Mouse (Mus musculus) gastrocnemius, postnatal 25 days (tissue): ENCODE measurements around the gene Srsf2. TPM values are rescaled to one million over a fixed set of nuclear protein-coding genes. Genes with fewer than 3 reads are reported as not detected.
"Not testable (repeated sequence)": the region's sequence is repeated elsewhere in the genome, so short reads cannot be mapped to it uniquely, and the experiment has no call there.

Experiments
- DNase-seq: peaks from one replicate; pipeline ENCODE4 v3.0.0; 2022
- long read RNA-seq, 2 experiments: library from polyadenylated mRNA; stranded (forward); transcript quantifications; one replicate each; pipeline ENCODE4 v2.0.0; 2021
- total RNA-seq, 2 experiments: library from RNA; stranded (reverse); gene quantifications; 1 replicate in 1 of 2; 2 replicates in 1 of 2; pipeline ENCODE4 v1.2.3; 2021

Srsf2 gene
- 10 to 100 TPM; 61.7 to 65.2 TPM for total RNA-seq
- long read RNA-seq, experiment 1, transcript Srsf2-203 (2 exons, 1,814 nt) = minor isoform, 5 of 56 reads
- long read RNA-seq, experiment 1, transcript Srsf2-201 (3 exons, 1,899 nt) = major isoform, 29 of 56 reads
- long read RNA-seq, experiment 1, partial matches to known transcripts = 12 of 56 reads
- long read RNA-seq, experiment 1, other reads (novel, unspliced or antisense) = 9 of 56 reads
- long read RNA-seq, experiment 2, transcript Srsf2-201 (3 exons, 1,899 nt) = major isoform, 28 of 48 reads
- long read RNA-seq, experiment 2, partial matches to known transcripts = 4 of 48 reads
- long read RNA-seq, experiment 2, other reads (novel, unspliced or antisense) = 10 of 48 reads

DNA sequence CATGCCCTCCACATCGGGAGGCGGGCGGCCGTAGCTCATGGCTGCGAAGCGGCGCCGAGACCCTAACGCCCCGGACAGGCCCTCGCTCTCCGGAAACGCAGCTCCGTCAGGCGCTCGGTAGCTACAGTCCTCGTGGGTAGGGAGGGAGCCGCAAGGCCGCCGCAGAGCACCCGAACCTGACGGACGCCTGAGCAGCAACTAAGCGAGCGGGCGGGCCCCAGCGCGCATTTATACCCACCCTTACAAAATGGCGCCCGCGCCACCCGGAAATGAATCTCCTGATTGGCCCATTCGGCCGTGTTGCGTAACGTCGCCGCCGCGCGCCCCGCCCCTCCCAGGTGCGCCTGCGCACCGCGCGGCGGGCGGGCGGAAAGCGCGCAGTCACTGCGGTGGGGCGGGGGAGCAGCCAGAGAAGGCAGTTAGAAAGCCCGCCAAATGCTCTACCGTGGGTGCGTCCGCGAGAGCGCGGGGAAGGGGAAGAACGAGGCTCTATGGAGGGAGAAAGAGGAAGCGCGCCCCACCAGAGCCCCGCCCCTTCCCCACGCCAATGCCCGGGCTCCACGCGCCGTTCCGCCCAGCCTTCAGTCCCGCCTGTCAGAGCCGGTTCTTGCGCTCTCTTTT, at the start of gene Srsf2:
TSS of gene Srsf2 (minus strand) at position 204 of the 621 bp plus-strand sequence.
- DNase-seq = peak; percentile 95

DNA sequence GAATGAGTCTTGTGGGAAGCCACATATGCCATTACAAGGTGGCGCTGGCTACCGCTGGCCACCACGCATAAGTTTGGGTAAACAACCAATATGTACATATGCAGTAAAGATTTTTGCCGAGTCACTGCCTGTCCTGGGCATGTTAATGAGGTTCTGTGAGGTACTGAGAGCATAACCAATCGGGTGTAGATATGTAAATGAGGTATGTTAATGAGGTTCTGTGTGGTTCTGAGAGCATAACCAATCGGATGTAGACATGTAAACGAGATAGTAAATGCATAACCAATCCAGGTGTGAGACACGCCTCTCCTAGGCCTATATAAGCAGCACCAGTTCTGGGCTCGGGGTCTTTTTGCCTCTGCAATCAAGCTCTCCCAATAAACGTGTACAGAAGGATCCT, 49.7 kb upstream of the Srsf2 start:
- not testable (repeated sequence) for DNase-seq

- DNase-seq = no peak
Measured at GRCm38 (mm10) chr11:116899247-116899646, 46.4 kb upstream of the Srsf2 start.

GRCm38 (mm10) chr11:116895402-116895801, 42.5 kb upstream of the Srsf2 start:
- no peak for DNase-seq

GRCm38 (mm10) chr11:116893532-116894442, 40.9 kb upstream of the Srsf2 start:
- DNase-seq = no peak

- no peak for DNase-seq
Measured at GRCm38 (mm10) chr11:116887136-116887535, 34.2 kb upstream of the Srsf2 start.

- peak; percentile 65 for DNase-seq
Measured at GRCm38 (mm10) chr11:116885275-116886151, 32.6 kb upstream of the Srsf2 start.

DNA sequence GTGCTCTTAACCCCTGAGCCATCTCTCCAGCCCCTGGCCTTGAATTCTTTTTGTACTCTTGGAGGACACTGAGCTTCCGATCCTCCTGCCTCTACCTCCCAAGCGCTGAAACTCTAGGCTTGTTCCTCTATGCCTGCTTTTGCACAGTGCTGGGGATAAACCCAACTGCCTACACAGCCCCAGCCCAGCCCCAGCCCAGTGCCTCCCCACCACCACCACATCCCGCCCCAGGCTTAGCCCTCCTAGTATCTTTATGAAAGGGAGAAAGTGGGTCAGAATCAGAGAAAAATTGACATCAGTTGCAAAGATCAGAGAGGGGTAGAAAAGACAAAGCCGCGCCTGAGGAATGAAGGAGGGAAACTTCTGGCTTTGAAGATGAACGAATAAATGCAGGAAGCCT, 31.2 kb upstream of the Srsf2 start:
- DNase-seq = no peak

- no peak for DNase-seq
Measured at GRCm38 (mm10) chr11:116882446-116882845, 29.6 kb upstream of the Srsf2 start.

DNA sequence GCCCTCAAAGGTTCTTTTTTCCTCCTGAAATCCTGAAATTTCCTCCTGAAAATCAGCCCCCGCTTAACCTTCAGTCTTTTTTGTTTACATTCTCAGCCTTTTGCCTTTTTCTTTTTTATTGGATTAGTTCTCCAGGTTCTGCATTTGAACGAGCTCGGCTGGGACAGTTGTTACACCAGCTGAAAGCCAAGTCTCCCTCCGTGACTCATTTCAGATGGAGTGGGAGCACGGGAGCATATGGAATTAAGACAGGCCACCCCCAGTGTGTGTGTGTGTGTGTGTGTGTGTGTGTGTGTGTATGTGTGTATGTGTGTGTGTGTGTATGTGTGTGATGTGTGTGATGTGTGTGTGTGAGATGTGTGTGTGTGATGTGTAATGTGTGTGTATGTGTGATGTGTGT, 28.5 kb upstream of the Srsf2 start:
- DNase-seq = no peak

DNA sequence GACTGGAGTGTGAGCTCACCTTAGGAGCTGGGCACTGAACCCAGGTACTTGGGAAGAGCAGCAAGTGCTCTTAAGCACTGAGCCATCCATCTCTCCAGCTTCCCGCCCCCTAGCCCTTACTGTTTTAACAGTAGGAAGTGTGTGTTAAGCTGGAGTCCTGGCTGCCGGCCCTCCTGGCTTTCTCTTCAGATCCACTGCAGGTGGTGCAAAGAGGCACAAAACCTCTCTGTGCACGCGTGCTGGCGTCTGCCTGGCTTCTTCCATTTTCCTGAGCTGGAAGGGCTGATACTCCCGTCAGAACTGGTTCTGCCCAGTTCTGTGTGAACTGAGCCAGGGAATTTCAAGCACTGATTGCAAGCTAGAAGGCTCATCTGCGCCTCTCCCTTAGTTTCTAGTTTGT, 27.9 kb upstream of the Srsf2 start:
- DNase-seq = no peak

GRCm38 (mm10) chr11:116878454-116878853, 25.6 kb upstream of the Srsf2 start:
- no peak for DNase-seq

DNA sequence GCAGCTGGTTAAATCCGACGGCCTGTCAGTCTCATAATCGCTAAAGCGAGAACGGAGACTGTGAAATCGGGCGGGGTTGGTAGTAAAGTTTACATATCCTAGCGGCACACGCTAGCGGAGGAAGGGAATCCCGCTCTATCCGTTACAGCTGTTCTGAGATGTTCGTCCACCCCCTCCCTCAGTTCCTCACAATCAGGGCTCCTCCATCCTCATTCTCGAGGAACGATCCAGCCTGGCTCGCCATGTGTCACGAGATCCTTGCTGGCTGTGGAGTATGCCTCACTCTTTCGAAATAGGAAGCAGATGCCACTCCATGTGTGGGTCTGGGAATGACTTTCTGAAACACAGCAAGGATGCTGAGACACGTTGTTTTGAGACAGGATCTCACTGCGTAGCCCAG, 21.1 kb upstream of the Srsf2 start:
- DNase-seq = no peak

DNA sequence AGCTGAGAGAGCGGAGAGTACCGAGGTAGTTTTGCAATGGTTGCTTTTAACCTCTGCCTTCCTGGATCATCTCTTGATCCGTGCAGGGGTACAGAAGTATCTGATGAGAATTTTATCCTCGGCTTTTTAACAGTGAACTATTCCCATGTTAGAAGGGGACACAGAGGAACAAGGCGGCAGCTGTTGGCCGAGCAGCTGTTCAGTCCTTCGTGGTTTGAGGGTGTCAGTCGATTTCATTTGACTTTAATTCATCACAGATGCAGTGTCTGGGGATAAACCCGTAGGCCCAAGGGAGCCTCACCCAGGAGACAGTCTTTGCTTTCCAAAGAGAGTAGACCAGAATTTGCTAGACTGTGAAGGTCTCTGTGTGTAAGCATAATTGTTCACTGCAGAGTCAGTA, 18.6 kb upstream of the Srsf2 start:
- DNase-seq = no peak

GRCm38 (mm10) chr11:116869641-116870040, 16.7 kb upstream of the Srsf2 start:
- DNase-seq = no peak

DNA sequence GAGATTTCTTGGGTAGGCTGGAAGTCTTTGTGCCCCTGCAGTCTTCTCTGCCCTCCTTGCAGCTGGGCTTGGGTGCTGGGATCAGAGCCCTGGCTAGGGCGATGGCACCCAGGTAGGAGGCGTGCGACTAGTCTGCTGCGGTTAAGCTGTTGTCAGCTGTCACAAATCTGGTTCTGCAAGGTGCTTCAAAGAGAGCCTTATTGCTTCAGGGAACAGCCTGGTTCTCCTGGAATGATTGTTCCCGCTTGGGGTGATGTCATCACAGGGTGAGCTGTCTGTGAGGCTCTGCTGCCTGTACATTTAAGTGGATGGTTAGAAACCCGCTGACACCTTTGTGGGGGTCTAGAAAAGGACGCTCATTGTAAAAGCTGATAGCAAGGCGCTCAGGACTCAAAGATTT, 16.3 kb upstream of the Srsf2 start:
- DNase-seq = no peak

DNA sequence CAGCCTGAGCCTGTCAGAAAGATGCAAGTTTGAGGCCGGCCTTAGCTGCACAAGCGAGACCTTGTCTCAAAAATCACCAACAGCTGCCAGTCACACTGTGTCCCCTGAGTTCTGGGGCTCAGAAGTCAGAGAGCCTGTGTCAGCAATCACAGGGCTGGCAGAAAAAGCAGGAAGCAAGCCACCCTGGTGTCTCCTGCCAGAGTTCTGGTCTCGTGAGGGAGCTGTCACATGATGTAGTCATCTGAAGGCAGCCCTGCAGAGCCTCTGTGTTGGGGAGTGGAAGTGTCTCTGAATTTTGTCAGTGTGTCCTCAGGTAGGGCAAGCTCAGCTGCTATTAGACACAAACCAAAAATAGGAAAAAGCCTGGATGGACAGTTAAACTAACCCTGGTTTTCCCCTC, 15.2 kb upstream of the Srsf2 start:
- peak; percentile 71 for DNase-seq

DNA sequence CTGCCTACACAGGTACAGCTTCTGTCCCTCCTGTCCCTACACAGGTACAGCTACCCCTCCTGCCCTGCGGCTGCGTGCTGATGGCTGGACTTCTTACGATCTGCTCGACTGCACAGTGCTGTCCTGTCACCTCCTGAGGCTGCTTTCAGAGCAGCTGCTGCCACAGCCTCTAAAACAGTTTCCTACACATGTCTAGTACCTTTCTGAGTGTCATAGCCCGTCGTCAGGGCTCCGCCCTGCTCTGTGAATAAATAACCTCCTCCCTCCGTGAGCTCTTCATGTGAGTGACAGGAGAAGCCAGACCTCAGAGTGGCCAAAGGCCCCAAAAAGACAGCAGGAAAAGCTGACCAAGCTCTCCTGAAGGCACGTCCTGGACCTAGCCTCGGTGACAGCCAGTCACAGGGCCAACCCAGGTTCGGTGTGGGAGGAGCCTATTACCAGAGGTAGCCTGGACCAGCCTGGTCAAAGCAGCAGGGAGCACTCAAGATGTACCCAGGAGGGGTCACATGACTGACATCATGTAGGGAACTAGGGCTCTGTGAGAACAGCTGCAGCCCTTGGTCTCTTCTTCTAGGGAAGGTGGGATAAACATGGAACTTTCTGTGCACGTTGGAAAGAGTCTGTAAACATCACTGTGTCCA, 13.2 kb upstream of the Srsf2 start:
- DNase-seq = no peak

DNA sequence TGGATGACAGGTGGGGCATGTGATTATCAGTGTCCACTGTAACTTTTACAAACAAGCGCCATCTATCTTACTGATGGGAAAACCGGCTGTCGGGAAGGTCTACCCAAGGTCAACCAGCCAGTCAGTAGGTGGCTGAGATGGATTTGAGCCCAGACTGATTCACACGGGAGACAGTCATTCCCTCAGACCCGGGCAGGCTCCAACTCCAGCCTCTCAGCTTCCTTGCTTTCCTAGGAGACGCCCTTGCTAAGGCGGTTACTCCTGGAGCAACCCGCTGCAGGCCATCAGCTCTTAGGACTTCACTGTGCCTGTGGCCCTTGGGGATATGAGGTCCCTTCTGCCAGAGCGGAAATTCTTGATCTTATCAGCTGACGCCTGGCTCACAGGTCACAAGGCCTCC, 11.6 kb upstream of the Srsf2 start:
- no peak for DNase-seq

- no peak for DNase-seq
Measured at GRCm38 (mm10) chr11:116857183-116857850, 4.4 kb upstream of the Srsf2 start.

DNA sequence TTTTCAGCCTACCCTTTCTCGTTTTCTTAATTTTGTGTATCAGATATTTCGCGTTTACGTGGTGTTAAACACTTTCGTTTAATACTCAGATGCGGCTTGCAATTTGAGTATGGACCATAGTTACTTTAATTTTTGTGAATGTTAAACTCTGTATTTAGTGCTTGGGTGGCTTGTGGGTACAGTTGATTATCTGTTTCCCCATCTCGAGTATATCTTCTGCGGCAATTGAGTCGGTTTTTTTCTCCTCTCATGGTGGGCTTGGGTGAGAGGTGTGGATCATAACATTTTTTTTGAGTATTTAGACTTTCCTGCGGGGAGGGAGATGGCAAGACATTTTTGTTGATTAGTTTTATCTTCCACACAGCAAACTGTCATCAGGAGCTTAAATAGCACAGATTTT, 1.4 kb upstream of the Srsf2 start:
- no peak for DNase-seq
